Mouse (Mus musculus) induced T-regulatory cell, adult 2 months (primary cell): ENCODE data around the gene Capza1.

Experiments used
- DNase-seq: peaks from one replicate; pipeline ENCODE4 v3.0.0-alpha.2; 2012; ENCODE audit warnings: low read depth

Capza1 gene

GRCm38 (mm10) chr3:104788561-104789311, 75.6 kb downstream of the Capza1 start:
- DNase-seq = peak; percentile 77

DNA sequence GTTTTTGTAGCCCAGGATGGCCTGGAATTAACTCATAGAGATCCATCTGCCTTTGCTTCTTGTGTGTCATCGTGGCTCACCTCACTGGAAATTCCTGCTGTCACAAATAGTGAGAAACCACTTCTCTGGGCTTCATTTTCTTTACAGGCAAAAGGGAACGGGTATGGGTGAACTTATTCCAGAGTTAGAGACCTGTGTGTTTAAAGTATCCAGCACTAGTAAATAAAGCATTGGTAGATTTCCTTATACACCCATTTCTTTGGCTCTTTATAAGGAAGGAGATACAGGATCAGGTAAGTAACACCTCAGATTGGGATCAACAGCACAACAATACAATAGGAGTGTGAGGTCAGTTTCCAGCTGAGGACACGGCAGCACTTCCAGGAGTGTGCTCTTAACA, 76.2 kb downstream of the Capza1 start, which contains the start of gene Rhoc:
Gene Rhoc, plus strand, starts transcription at position 301 of the 400 bp plus-strand sequence.
- no peak for DNase-seq

- DNase-seq = peak; percentile 9
Measured at GRCm38 (mm10) chr3:104785284-104785683, 79.0 kb downstream of the Capza1 start.

GRCm38 (mm10) chr3:104783971-104784500, 80.3 kb downstream of the Capza1 start:
- peak; percentile 73 for DNase-seq

DNA sequence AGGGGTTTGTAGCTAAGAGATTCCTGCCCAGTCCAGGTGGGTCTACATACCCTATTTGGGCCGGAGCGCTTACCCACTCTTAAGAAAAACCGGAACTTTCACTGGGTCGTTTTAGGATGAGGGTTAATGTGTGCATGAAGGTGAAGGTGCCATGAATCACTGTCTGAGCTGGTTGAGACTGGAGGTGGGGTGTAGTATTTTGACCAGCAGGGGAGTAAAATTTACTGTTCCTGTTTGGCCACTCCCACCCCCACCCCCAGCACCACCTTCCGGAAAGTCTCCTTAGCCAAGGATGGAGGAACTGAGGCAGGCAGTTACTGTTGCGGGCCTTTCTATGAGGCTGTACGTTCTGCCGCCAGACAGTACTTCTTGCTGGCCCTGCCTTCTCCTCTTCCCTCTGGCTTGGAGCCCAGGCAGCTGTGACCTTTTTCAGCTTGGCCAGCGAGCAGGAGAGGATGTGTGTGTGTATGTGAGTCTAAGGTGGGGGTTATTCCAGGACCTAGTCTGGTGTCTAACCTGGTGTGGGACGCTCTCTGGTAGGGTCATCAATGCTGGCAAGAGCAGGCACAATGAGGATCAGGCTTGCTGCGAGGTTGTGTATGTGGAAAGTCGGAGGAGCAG, 82.1 kb downstream of the Capza1 start:
- peak; percentile 70 for DNase-seq

- DNase-seq = peak; percentile 75
Measured at GRCm38 (mm10) chr3:104781471-104781903, 82.8 kb downstream of the Capza1 start, which contains the start of gene Fam19a3. Gene Fam19a3 (minus strand): TSS chr3:104781840.

GRCm38 (mm10) chr3:104780561-104781420, 83.5 kb downstream of the Capza1 start, which contains the start of gene Ppm1j:
Gene Ppm1j (plus strand): TSS chr3:104781056.
- DNase-seq = peak; percentile 88

DNA sequence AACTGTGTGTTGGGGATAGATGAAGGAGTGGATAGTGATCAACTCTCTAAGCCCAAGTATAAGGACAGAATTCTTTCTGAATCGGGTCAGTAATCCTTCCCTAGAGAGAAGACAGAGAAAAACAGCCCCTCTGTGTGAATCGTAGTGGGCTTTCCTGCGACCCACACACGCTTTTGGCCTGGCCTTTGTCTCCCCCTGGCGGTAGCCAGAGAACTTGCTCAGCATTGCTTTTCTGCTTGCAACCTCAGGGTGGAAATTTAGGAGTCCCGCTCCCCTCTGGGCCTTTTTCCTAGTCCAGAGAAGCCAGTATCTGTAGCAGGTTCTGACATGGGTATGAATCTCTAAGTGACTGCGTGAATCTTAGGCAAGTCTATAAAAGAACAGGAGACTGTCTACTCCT, 84.4 kb downstream of the Capza1 start:
- DNase-seq = peak; percentile 86

DNA sequence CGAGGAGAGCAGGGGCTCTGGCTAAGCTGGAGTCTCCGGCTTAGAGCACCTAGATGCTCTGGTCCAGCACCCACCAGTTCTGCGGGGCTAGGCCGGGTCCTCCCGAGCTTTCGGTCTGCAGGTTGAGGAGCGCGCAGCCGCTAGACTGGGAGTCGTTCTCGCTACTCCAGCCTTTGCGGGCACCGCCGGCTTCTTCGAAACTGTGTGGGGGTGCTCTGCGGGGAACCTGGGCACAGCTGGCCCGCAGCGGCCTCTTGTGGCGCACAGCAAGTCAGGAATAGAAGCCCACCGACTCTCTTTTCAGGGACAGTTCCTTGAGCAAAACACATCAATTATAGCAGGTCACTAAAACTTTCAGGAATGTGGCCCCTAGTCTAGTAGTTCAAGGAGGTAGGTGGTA, 87.0 kb downstream of the Capza1 start:
- DNase-seq = peak; percentile 73

- no peak for DNase-seq
Measured at GRCm38 (mm10) chr3:104773301-104773700, 91.0 kb downstream of the Capza1 start.
